Mouse (Mus musculus) lung, postnatal 4 days (tissue): ENCODE results near the gene Gm973.
A peak's percentile ranks its signal among the peaks of the same experiment; 100 is the strongest.

Experiments
- DNase-seq, 2 experiments: peaks; one replicate each; pipeline ENCODE4 v3.0.0; 2021

The Gm973 gene

DNA sequence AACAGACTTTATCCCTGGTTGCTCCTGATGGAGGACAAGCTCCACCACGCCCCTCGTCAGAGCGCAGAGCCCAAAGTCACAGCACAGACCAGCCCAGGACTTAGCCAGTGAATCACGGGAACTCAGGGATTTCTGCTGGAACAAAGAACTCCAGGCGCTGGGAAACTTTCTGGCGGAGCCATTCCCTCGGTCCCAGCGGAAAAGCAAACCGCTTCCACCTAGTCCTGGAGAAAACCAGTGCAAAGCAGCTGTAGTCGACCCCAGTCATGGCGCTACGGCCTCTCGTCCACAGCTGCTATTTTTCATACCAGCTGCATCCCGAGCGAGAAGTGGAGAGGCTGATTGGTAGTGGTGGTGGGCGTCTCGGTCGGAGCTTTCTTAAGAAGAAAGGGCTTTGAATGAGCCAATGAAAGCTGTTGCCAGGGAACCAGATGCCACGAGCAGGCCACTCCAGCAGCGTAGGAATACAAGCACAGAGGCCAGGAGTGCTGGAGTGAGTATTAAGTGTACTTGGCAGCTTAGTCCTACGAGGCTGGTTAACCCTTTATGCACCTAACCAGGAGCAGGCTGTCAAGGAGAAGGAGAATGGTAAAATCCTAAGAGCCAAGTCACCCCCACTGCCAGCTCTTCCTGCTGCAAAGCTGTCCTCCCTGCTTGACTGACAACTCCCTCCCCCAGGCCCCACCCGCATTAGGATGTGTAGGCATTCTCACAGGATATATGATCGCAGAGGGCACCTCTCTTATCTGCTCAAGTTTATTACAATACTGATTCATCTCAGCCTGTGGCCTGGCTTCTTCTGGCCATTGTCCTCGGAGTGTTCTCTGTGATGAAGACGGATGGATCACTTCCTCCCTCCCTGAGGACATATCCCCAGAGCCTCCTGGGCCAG is at the start of gene Gm973:
Gm973 (plus strand) TSS at position 239 of the 892 bp plus-strand sequence.
- peak; percentile 69 to 89 for DNase-seq

GRCm38 (mm10) chr1:59469170-59469569 is 46.9 kb upstream of the Gm973 start:
- no peak for DNase-seq

- DNase-seq: peak in 1 of 2 experiments; percentile 69
These were observed 45.3 kb upstream of the Gm973 start for GRCm38 (mm10) chr1:59470766-59471165.

GRCm38 (mm10) chr1:59472368-59473180 is 43.5 kb upstream of the Gm973 start:
- DNase-seq: no peak

DNA sequence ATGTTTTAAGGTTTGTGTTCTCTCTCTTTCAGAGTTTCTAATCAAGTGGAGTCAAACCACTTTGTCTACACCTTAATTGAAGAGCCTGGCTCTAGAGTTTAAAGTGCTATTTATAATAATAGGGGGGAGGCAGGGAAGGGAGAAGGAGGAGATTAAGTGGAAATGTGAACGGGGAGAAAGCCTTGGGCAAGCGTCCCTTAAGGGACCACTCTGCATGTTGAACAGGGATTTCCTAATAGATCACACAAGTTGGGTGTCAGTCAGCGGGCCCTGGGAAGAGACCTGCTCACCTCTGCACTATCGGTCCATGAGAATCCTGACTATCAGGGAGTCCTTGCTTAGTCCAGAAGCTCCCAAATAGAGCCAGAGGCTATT is 42.9 kb upstream of the Gm973 start:
- no peak for DNase-seq

DNA sequence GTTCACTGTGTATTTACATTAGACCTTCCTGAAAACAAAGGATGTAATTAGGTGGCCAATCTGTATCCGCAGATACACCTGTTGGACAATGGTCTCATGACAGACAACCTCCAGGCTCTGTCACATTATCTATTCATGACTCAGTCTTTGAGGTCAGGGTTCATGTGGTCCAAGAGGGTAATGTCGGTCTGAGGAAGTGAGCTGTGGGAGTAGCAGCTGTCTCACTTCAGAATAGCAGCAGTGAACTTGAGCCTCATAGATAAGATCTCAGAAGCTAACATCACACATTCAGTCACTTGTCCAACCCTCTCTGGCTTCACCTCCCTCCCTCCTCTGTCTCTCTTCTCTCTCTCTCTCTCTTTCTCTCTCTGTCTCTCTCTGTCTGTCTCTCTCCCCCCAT is 40.4 kb upstream of the Gm973 start:
- no peak for DNase-seq

DNA sequence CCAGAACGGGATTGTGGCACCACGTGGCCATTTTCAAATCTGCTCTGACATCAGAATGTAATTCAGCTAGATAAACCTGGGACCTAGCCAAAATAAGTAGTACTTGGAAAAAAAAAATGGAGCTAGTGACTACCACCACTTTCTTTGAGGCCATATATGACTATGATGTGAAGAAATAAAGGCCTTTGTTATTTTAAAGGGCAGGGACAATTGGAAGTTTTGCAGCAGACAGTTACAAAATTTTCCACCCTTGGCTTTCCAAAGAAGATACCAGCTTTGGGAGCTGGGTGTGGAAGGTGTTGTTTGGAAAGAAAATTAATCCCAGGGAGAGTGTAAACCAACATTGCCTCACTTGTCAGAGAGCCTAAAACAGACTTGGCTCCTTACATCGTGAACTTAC is 37.2 kb upstream of the Gm973 start:
- no peak for DNase-seq

- no peak for DNase-seq
These were observed 35.1 kb upstream of the Gm973 start for GRCm38 (mm10) chr1:59480821-59481455.

DNA sequence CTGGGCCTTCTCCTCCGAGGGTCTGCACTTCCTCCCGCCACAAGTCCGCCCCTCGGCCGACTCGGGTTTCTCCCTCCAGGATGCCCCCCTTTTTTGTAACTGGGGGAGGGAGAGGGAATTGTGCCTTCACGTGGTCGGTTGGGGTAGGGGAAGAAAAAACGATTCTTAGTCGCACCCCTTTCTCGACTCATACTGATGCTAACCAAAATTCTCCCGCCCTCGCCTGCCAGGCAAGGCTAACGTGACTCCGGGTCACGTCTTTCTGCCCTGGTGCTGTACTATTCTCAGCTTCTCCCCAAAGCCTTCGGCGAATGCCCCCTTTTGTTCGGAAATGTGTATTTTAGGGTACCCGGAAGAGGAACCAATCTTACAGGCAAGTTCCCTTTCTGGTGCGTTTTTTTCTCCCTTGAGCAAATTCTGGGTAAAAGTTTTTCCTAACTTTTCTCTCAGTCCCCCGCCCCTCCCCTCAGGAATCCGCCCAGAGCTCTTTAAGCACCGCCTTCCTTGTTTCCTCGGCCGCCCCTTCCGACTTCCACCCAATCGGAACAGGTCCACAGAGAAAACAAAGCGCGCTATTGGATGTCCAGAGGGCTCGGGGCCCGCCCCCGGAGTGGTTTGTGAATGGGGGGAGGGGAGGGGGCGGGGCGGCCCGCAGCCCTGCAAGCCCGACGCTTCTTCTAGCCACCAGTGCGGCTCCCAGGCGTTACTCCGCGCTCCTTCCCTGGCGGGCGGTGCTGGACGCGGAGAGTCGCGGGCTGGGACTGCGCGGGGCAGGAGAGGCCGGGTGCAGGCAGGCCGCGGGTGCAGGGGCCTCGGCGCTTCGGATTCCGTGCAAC is 34.4 kb upstream of the Gm973 start:
- DNase-seq: peak; percentile 96 to 97

- no peak for DNase-seq
These were observed 33.8 kb upstream of the Gm973 start, which contains the start of gene Fzd7 for GRCm38 (mm10) chr1:59482331-59482695. Gene Fzd7, plus strand, starts transcription at chr1:59482424.

DNA sequence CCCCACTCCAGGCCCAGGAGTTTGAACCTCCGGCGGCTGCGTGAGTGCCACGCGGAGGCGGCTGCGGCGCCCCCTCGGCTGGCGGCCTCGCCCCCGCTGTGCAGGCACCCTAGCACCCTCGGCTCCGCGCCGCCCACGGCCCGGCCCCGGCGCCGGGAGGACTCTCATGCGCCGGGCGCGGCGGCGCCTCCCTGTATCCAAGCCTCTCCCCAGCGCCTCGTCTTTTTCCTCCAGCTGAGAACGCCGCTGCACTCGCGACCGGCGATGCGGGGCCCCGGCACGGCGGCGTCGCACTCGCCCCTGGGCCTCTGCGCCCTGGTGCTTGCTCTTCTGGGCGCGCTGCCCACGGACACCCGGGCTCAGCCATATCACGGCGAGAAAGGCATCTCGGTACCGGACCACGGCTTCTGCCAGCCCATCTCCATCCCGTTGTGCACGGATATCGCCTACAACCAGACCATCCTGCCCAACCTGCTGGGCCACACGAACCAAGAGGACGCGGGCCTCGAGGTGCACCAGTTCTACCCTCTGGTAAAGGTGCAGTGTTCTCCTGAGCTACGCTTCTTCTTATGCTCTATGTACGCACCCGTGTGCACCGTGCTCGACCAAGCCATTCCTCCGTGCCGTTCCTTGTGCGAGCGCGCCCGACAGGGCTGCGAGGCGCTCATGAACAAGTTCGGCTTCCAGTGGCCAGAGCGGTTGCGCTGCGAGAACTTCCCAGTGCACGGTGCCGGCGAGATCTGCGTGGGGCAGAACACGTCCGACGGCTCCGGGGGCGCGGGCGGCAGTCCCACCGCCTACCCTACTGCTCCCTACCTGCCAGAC is 33.2 kb upstream of the Gm973 start:
- DNase-seq: peak; percentile 53 to 70

- DNase-seq: peak; percentile 88 to 89
These were observed 32.4 kb upstream of the Gm973 start for GRCm38 (mm10) chr1:59483521-59484245.

DNA sequence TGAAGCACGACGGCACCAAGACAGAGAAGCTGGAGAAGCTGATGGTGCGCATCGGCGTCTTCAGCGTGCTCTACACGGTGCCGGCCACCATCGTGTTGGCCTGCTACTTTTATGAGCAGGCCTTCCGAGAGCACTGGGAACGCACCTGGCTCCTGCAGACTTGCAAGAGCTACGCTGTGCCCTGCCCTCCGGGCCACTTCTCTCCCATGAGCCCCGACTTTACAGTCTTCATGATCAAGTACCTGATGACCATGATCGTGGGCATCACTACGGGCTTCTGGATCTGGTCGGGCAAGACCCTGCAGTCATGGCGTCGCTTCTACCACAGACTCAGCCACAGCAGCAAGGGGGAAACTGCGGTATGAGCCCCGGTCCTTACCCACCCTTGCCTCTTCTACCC is 31.8 kb upstream of the Gm973 start:
- no peak for DNase-seq

DNA sequence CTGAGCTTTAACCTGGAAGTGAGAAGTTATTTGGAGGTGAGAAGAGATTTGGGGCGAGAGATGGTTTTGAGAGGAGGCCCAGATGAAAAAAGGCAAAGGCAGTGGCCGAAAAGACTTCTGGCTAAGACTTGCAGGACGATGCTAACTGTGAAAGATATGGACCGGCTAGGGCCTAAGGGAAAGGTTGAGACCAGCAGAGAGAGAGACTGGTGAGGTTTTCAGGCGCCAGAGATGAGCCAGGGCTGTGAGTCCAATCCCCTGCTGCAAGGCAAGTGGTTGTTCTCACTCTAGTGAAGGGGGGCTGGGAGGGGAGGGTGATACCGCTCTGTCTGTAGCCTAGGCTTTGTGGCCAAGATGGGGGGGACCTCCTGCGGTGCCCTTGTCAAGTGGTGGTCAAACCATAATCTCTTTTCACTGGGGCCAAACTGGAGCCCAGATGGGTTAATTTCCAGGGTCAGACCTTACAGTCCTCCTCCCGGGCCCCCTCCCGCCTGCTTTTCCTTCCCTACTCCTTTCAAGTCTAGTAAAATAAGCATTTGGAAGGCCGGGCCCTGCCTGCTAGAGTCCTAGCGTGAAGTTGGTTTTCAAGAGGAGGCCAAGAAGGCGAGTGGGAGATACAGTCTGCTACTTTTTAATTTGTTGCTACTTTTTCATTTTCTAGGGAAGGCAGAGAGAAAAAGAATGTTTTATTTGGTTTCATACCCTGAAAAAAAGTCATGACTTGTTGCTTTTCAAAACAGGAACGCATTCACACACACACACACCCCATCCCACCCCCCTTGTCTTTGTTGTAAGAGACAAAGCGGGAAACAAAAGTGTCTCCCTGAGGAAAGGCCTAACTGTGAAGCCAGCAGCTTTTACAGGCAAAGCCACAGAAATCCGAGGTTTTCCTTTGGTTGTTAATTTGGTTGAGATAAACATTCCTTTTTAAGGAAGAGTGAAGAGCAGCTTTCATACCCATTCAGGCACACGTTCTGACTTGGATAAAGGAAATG is 31.0 kb upstream of the Gm973 start:
- DNase-seq: peak; percentile 30 to 34

DNA sequence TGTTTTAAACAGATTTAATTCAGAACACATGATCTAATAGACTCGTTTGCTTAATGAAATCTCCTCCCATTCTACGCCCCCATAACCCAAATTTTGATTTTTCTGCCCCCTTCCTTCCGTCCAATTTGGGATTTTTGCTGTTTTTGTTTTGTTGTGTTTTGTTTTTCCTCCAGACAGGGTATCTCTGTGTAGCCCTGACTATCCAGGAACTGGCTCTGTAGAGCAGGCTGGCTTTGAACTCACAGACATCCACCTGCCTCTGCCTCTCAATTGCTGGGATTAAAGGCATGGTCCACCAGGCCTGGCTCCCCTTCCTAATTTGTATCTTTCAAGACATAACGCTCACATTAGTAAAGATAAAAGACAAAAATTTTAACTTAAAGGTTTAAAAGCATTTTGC is 30.3 kb upstream of the Gm973 start:
- no peak for DNase-seq

- peak in 1 of 2 experiments; percentile 42 for DNase-seq
These were observed 28.4 kb upstream of the Gm973 start for GRCm38 (mm10) chr1:59487651-59488051.

DNA sequence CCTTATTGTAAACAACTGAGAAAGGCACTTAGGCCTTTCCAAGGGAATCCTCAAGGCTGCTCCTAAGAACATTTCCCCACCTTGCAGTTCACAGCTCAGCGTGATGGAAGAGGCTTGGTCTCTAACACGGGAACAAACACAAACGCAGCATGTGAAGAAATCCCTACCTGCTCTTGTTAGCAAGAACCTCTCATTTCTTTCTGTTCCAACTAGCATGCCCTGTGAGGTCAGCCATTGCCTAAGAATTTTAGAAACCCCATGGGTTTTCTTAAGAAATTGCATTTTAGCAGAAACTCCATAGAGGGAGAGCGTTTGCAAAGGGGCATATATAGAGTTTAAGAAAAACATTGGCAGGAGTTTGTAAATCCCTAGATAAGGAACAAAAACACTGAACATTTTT is 27.6 kb upstream of the Gm973 start:
- DNase-seq: no peak

DNA sequence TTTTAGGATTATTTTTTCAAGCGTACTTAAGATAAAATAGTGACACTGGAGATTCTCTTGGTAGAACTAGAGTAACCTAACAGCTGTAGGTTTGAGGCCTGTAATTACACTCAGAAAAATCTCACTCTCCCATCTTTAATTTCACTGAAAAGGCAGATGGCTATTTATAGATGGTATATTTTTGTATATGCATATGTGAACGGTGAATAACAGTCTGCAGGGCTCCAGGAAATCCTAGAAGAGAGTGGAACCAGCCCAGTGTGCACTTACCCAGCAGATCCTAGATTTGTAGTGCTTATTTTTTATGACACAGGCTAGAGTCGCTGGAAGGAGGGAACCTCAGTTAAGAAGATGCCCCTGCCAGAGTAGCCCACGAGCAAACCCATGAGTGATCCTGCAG is 27.1 kb upstream of the Gm973 start:
- no peak for DNase-seq

DNA sequence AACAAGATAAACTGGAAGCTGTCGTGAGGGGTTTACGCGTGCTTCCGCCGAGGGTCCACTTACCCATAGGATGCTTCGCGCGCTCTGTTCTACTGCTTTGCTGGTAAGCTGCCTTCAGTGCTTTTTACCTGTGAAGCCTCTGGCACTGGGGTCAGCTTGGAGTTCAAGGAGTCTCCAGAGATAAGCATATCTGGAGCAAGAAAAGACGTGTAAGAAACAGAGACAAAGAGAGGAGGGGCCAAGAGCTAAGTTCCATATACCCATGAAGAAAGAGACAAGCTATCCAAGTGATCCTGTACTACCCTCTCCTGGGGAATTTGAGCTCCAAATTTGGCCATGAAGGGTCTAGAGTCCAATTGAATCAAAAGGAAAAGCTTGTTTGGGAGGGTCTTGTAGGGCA is 24.5 kb upstream of the Gm973 start:
- no peak for DNase-seq

DNA sequence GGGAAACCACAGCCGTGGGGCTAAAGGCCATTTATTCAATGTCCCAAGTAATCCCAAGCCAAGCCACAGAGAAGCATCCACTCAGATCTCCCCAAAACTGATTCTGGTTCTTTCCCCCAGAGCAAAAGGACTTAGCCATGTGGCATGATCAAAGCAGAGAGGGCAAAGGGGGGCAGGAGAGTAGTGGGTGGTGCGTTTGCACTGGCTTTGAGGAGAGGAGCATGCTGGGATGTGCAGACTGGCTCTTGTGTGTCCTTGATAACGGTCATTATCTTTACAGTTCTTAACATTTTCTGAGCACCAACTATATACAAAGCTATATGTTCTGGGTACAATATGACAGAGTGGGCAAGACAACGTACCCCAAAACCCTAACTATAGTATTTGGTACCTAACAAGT is 23.6 kb upstream of the Gm973 start:
- DNase-seq: no peak
